Comparison of ENCODE assay signal across 9 mouse cellular contexts in the genomic region with DNA sequence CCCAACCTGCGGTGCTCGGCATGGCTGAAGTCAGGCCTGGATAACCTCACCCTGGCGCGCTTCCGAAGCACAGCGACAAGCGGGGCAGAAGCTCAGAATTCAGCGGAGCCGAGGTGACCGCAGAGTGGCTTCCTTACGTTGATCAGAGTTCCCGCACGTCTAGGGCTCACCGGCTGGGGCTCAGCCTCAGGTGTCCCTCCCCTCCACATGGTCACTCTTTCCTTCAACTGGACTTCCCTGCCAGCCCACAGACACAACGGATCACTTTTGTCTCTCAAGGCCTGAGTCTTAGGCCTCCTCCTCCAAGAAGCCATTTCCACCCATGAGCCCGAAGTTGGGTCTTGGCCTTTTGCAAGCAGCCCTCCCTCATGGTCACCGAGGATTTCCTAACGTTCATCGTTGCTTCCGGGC. TPM values are rescaled to one million over a fixed set of nuclear protein-coding genes. Genes with fewer than 3 reads are reported as not detected.
DNase-seq lines count a peak whose midpoint lies in the region; ATAC-seq and TF ChIP-seq lines count a peak whose summit lies in the region.
"Had no signal": no experiment of that assay in that cellular context is flagged by ENCODE, and none has a peak within 500 bp of the region (broad histone marks: within the 10 kb centered on the region; RNA-seq: fewer than 3 reads in every experiment).

No protein-coding gene starts in this region.

- H3K36me3 ChIP-seq in intestine, postnatal 0 days (ENCODE audit: control insufficient read depth, insufficient read depth) = no peaks in the 10 kb centered on the region
- H3K36me3 ChIP-seq in intestine, embryonic 16.5 days (ENCODE audit: control insufficient read depth, insufficient read depth, low read length) = no peaks in the 10 kb centered on the region
- H3K36me3 ChIP-seq in heart, embryonic 15.5 days = no peaks in the 10 kb centered on the region
- H3K36me3 ChIP-seq in neural tube, embryonic 15.5 days = no peaks in the 10 kb centered on the region

- H3K27me3 ChIP-seq in intestine, postnatal 0 days (replicated peaks; ENCODE audit: control insufficient read depth, insufficient read depth, low read length) = peaks cover 99% of the 10 kb centered on the region
- H3K27me3 ChIP-seq in intestine, embryonic 16.5 days (replicated peaks; ENCODE audit: control insufficient read depth, insufficient read depth, low read length) = peaks cover 90% of the 10 kb centered on the region
- H3K27me3 ChIP-seq in heart, embryonic 15.5 days = peaks cover 97% of the 10 kb centered on the region
- H3K27me3 ChIP-seq in neural tube, embryonic 15.5 days (replicated peaks) = peaks cover 47% of the 10 kb centered on the region

- no peak overlapping the region for H3K9ac ChIP-seq in intestine, postnatal 0 days (ENCODE audit: low read depth, low read length)
- no peak overlapping the region for H3K9ac ChIP-seq in intestine, embryonic 16.5 days (ENCODE audit: low read depth, low read length)
- H3K9ac ChIP-seq in heart, embryonic 15.5 days = no peak overlapping the region
- H3K9ac ChIP-seq in neural tube, embryonic 15.5 days (replicated peaks) = peak overlapping the region; percentile 35; the same call in 1 of the 2 replicates

- no peak for TF ChIP-seq CTCF in intestine, postnatal 0 days (IDR thresholded peaks at IDR 0.05; ENCODE audit: low read depth)

- no peak for DNase-seq in kidney, postnatal 14 days
- no peak for DNase-seq in right cerebral cortex, adult 2 months (ENCODE audit: low spot score in 2 of 2)
- DNase-seq: kidney, postnatal 10 days had no signal

- H3K4me1 ChIP-seq in intestine, postnatal 0 days (replicated peaks; ENCODE audit: control insufficient read depth, insufficient read depth, low read length) = no peaks in the 10 kb centered on the region
- peaks cover 16% of the 10 kb centered on the region for H3K4me1 ChIP-seq in intestine, embryonic 16.5 days (ENCODE audit: control insufficient read depth, insufficient read depth, low read length)
- peaks cover 43% of the 10 kb centered on the region for H3K4me1 ChIP-seq in heart, embryonic 15.5 days (replicated peaks)
- peaks cover 76% of the 10 kb centered on the region for H3K4me1 ChIP-seq in neural tube, embryonic 15.5 days

- ATAC-seq in intestine, postnatal 0 days = no peak
- no peak for ATAC-seq in intestine, embryonic 16.5 days
- ATAC-seq in heart, embryonic 15.5 days (replicated peaks; ENCODE audit: insufficient number of reproducible peaks, insufficient read depth, low FRiP score, low read depth) = no peak
- peak; percentile 20 for ATAC-seq in inflammation-experienced regulatory T-cells, adult 6 months
- no peak for ATAC-seq in neural tube, embryonic 15.5 days (ENCODE audit: low FRiP score)

- H3K4me3 ChIP-seq in intestine, postnatal 0 days (ENCODE audit: low read depth, low read length) = no peak overlapping the region
- no peak overlapping the region for H3K4me3 ChIP-seq in intestine, embryonic 16.5 days (ENCODE audit: low read length)
- H3K4me3 ChIP-seq in heart, embryonic 15.5 days = peak overlapping the region; percentile 40; the same call in 1 of the 2 replicates
- H3K4me3 ChIP-seq in neural tube, embryonic 15.5 days (replicated peaks) = peak overlapping the region; percentile 57

- 1% methylated on average over 20 of the region's 20 CpGs for WGBS in intestine, postnatal 0 days
- 2% methylated on average over 20 of the region's 20 CpGs for WGBS in intestine, embryonic 16.5 days
- WGBS in heart, embryonic 15.5 days = 3% methylated on average over 20 of the region's 20 CpGs
- 2% methylated on average over 20 of the region's 20 CpGs for WGBS in neural tube, embryonic 15.5 days

- no peaks in the 10 kb centered on the region for H3K9me3 ChIP-seq in intestine, postnatal 0 days (ENCODE audit: control insufficient read depth)
- H3K9me3 ChIP-seq in intestine, embryonic 16.5 days (ENCODE audit: control insufficient read depth, low read length) = no peaks in the 10 kb centered on the region
- H3K9me3 ChIP-seq in heart, embryonic 15.5 days (replicated peaks) = no peaks in the 10 kb centered on the region
- no peaks in the 10 kb centered on the region for H3K9me3 ChIP-seq in neural tube, embryonic 15.5 days (replicated peaks)

- peak overlapping the region; percentile 54; the same call in 1 of the 2 replicates for H3K4me2 ChIP-seq in intestine, postnatal 0 days (replicated peaks; ENCODE audit: low read depth)
- H3K4me2 ChIP-seq in intestine, embryonic 16.5 days (ENCODE audit: low read depth, low read length) = no peak overlapping the region
- H3K4me2 ChIP-seq in heart, embryonic 15.5 days = peak overlapping the region; percentile 59; the same call in 1 of the 2 replicates
- H3K4me2 ChIP-seq in neural tube, embryonic 15.5 days = peak overlapping the region; percentile 66

- H3K27ac ChIP-seq in intestine, postnatal 0 days (ENCODE audit: low read depth, low read length) = no peak overlapping the region
- no peak overlapping the region for H3K27ac ChIP-seq in intestine, embryonic 16.5 days (ENCODE audit: low read length)
- no peak overlapping the region for H3K27ac ChIP-seq in heart, embryonic 15.5 days
- H3K27ac ChIP-seq in neural tube, embryonic 15.5 days (replicated peaks) = peak overlapping the region; percentile 96
- H3K27ac ChIP-seq: stomach, postnatal 0 days had no signal

RNA-seq across cellular contexts. Expression of a gene that starts 5.4 kb away (rescaled TPM):
- not detected in 2 replicates for polyA plus RNA-seq in intestine, postnatal 0 days (2015; fragmentation: Nextera tagmentation; extraction: Ambion mirVana)
- polyA plus RNA-seq in intestine, embryonic 16.5 days (2015; fragmentation: Nextera tagmentation; extraction: Ambion mirVana) = not detected in 2 replicates
- polyA plus RNA-seq in heart, embryonic 15.5 days (2015; fragmentation: Nextera tagmentation; extraction: Ambion mirVana) = not detected in 2 replicates
- polyA plus RNA-seq in inflammation-experienced regulatory T-cells, adult 6 months (2017; shearing (Covaris generic)) = not detected
- 10.9 and 16.9 TPM in 2 replicates for polyA plus RNA-seq in neural tube, embryonic 15.5 days (2015; fragmentation: Nextera tagmentation; extraction: Ambion mirVana)
- polyA plus RNA-seq: stomach, postnatal 0 days had no signal

Comparison
In these comparisons a context has a peak if more than half of its experiments do, and no peak if none do; other contexts are left out.
1. H3K4me3 ChIP-seq: peak in heart, embryonic 15.5 days (single experiment) and neural tube, embryonic 15.5 days (single experiment); none in intestine, postnatal 0 days (single experiment) and intestine, embryonic 16.5 days (single experiment).
2. RNA of a gene that starts 5.4 kb away (polyA plus RNA-seq): 10.9 to 16.9 TPM in neural tube, embryonic 15.5 days; not detected in intestine, embryonic 16.5 days, not detected in intestine, postnatal 0 days, not detected in heart, embryonic 15.5 days and not detected in inflammation-experienced regulatory T-cells, adult 6 months; every median in the first group is over 10 times any median in the second.